Mouse (Mus musculus) liver, embryonic 16.5 days (tissue): ENCODE results near the gene Igflr1. TPM values are rescaled to one million over a fixed set of nuclear protein-coding genes. Genes with fewer than 3 reads are reported as not detected.
A peak's percentile ranks its signal among the peaks of the same experiment; 100 is the strongest.

ENCODE experiments used
- ATAC-seq: fragments of 200-750 bp; cut with Nextera tagmentation; 2 replicates; pipeline ENCODE4 v1.8.0; 2017; ENCODE audit warnings: low read depth, mild to moderate bottlenecking, moderate number of reproducible peaks, moderate library complexity
- H3K27ac ChIP-seq: fragments of 300-500 bp; sonication (generic); 2 replicates; pipeline ENCODE4 v1.5.1; 2014; ENCODE audit warnings: mild to moderate bottlenecking, low read length
- H3K27me3 ChIP-seq: fragments of 300-500 bp; sonication (generic); 2 replicates; pipeline ENCODE4 v1.6.1; 2014; ENCODE audit warnings: low read depth, low read length, mixed read lengths; ENCODE audit not compliant: control insufficient read depth, insufficient read depth
- H3K36me3 ChIP-seq: fragments of 300-500 bp; sonication (generic); 2 replicates; pipeline ENCODE4 v1.6.1; 2014; ENCODE audit warnings: mild to moderate bottlenecking; ENCODE audit not compliant: control insufficient read depth, insufficient read depth
- H3K4me1 ChIP-seq: fragments of 300-500 bp; sonication (generic); 2 replicates; pipeline ENCODE4 v1.6.1; 2014; ENCODE audit warnings: low read depth, low read length, mixed read lengths; ENCODE audit not compliant: control insufficient read depth
- H3K4me2 ChIP-seq: fragments of 300-500 bp; sonication (generic); 2 replicates; pipeline ENCODE4 v1.6.1; 2014; ENCODE audit warnings: low read depth, low read length, mixed read lengths
- H3K4me3 ChIP-seq: fragments of 300-500 bp; sonication (generic); 2 replicates; pipeline ENCODE4 v1.5.1; 2014; ENCODE audit warnings: low read depth, mild to moderate bottlenecking, low read length
- H3K9ac ChIP-seq: fragments of 300-500 bp; sonication (generic); 2 replicates; pipeline ENCODE4 v1.6.1; 2014; ENCODE audit warnings: low read depth, low read length
- H3K9me3 ChIP-seq: fragments of 300-500 bp; sonication (generic); replicated peaks from 2 replicates; pipeline ENCODE4 v1.6.1; 2016; ENCODE audit warnings: low read length; ENCODE audit not compliant: control insufficient read depth
- WGBS: fragments of 180-500 bp; shearing (Covaris S2); extraction: QIAGEN DNeasy Blood & Tissue Kit; methylation state at CpG from one replicate; pipeline ENCODE4 v1.1.7; 2014; ENCODE audit not compliant: insufficient replicate concordance; 5-methylcytosine and 5-hydroxymethylcytosine counted together
- polyA plus RNA-seq: library from polyadenylated mRNA; unstranded; fragments of >200 nt; fragmentation: Nextera tagmentation; extraction: Ambion mirVana; gene quantifications from 2 replicates; pipeline ENCODE4 v1.2.1, GENCODE M21; 2015

Igflr1 gene
- polyA plus RNA-seq, 1 experiment from 2014 or later: 2.2 TPM

DNA sequence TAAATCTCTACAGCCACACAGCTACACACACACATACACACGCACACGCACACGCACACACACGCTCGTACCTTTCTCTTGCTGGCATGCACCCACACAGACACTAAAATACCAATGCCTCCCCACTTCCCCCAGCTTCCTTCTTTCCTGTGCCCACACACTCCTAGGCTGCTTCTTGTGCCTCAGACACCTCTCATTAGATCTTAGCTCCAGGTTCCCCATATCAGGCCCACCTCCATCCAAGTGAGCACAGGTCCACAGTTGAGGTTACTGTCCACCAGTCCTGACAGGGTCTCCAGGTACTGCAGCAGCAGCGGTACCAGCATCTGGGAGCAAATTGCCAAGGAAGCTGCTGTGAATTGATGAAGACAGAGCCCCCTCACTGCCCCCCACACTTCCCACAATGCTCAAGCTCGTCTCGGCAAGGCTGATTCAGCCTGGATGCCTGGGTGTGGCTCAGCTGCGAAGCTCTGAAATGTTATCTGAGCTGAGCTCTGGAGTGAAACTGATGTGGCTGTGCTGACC, 33.9 kb upstream of the Igflr1 start:
- Histone ChIP-seq H3K27ac (no peak overlapping the region), H3K4me3 (no peak overlapping the region), H3K4me1 (peaks cover 17% of the 10 kb centered on the region), H3K27me3 (no peaks in the 10 kb centered on the region), H3K36me3 (peaks cover 7% of the 10 kb centered on the region), H3K9me3 (no peaks in the 10 kb centered on the region), H3K4me2 (no peak overlapping the region), H3K9ac (no peak overlapping the region)
- ATAC-seq: no peak
- WGBS: 70% methylated on average over 9 of the region's 9 CpGs

DNA sequence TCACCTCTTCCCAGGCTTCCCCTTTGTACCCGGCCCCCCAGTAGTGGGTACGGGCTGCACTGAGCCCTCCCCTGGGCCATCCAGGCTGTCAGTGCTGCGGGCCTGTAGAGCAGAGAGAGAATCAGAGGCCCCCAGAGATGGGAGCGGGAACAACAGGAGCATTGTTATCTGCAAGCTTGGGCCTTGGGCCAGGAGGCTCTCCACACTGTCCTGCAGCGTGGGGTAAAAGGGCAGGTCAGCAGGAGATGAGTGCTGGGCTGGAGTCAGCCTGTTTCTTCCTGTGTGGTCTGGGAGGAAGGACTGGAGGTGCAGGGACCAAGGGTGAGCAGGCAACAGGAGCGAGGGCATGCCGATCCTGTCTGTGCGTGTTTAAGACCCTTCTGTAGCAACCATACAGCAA, 32.3 kb upstream of the Igflr1 start:
- Histone ChIP-seq H3K4me2 (no peak overlapping the region), H3K9me3 (no peaks in the 10 kb centered on the region), H3K4me3 (no peak overlapping the region), H3K4me1 (peaks cover 17% of the 10 kb centered on the region), H3K27me3 (no peaks in the 10 kb centered on the region), H3K9ac (no peak overlapping the region), H3K36me3 (peaks cover 6% of the 10 kb centered on the region), H3K27ac (no peak overlapping the region)
- ATAC-seq: no peak
- 74% methylated on average over 8 of the region's 8 CpGs for WGBS

DNA sequence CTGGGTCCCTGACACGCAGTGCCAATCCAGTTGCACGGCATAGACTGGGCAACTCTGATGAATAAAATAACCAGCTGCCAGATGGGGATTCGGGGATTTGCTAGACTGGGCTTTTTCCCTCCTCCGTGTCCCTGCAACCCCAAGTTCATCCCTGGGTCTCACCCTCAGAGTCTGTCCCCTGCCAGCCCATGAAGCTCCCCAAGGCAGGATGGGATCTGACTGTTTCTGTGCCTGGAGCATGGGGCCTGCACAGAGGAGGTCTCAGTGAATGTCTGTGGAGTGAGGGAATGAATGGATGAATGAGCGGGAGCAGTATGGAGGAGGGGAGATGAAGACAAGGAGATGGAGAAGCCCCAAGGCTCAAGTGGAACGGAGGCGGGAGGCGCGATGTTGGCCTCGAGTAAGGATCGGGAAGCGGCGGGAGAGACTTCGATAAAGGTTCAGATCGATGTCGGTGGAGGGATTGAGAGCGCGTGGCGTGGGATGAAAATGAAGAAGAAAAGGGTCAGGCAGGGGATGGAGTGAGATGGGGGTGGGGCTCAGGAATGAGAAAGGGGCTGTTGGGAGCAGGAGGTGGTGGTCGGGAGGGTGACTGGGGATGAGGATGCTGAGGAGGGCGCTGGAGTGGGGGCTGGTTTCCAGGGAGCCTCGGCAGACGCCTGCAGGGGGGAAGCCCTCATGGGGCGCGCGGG, 31.1 kb upstream of the Igflr1 start:
- Histone ChIP-seq H3K9me3 (no peaks in the 10 kb centered on the region), H3K27me3 (no peaks in the 10 kb centered on the region), H3K4me2 (peak overlapping the region; percentile 99), H3K9ac (peak overlapping the region; percentile 79), H3K36me3 (peaks cover 4% of the 10 kb centered on the region), H3K27ac (no peak overlapping the region; the same call in 1 of the 2 replicates), H3K4me3 (peak overlapping the region; percentile 79), H3K4me1 (peaks cover 17% of the 10 kb centered on the region)
- WGBS: 15% methylated on average over 26 of the region's 26 CpGs
- ATAC-seq: no peak

GRCm38 (mm10) chr7:30534633-30535577, 30.3 kb upstream of the Igflr1 start, which contains the start of gene Arhgap33:
Arhgap33 (minus strand) TSS chr7:30535060.
- H3K36me3 ChIP-seq: peaks cover 4% of the 10 kb centered on the region
- H3K4me2 ChIP-seq: peak within 1 kb of the TSS; percentile 99
- ATAC-seq: peak; percentile 97
- under 1% methylated on average over 57 of the region's 84 CpGs for WGBS
- no peaks in the 10 kb centered on the region for H3K9me3 ChIP-seq
- H3K27ac ChIP-seq: peak within 1 kb of the TSS; percentile 84
- no peaks in the 10 kb centered on the region for H3K27me3 ChIP-seq
- peak within 1 kb of the TSS; percentile 79 for H3K9ac ChIP-seq
- H3K4me1 ChIP-seq: peaks cover 17% of the 10 kb centered on the region
- peak within 1 kb of the TSS; percentile 79 for H3K4me3 ChIP-seq

DNA sequence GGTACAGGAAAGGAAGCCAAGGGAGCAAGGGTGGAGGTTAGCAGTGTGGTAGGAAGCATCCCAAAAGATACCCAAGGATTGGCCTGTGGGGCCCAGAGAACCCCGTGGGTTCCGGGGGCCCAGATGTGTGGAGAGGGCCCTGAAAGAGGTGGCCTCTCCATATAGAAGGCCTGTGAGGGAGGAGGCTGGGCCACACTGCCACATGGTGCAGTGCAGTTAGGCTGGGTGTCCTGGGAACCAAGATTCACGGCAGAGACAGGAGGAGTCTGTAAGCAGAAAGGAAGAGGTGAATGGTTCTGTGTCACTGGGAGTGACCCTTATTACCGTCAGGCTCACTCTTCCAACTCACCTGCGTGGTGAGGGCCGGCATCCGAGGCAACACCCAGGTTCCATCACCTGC, 24.7 kb upstream of the Igflr1 start:
- Histone ChIP-seq H3K4me2 (no peak overlapping the region), H3K9ac (no peak overlapping the region), H3K27ac (no peak overlapping the region), H3K4me3 (no peak overlapping the region), H3K4me1 (peaks cover 7% of the 10 kb centered on the region), H3K9me3 (no peaks in the 10 kb centered on the region), H3K27me3 (no peaks in the 10 kb centered on the region), H3K36me3 (no peaks in the 10 kb centered on the region)
- 82% methylated on average over 7 of the region's 7 CpGs for WGBS
- ATAC-seq: no peak

GRCm38 (mm10) chr7:30544327-30544726, 20.9 kb upstream of the Igflr1 start:
- H3K4me3 ChIP-seq: no peak overlapping the region
- H3K36me3 ChIP-seq: no peaks in the 10 kb centered on the region; the same call in 1 of the 2 replicates
- H3K9me3 ChIP-seq: no peaks in the 10 kb centered on the region
- 39% methylated on average over 2 of the region's 2 CpGs for WGBS
- H3K4me2 ChIP-seq: no peak overlapping the region
- no peak for ATAC-seq
- H3K9ac ChIP-seq: no peak overlapping the region
- no peaks in the 10 kb centered on the region for H3K27me3 ChIP-seq
- H3K27ac ChIP-seq: no peak overlapping the region
- peaks cover 3% of the 10 kb centered on the region for H3K4me1 ChIP-seq

DNA sequence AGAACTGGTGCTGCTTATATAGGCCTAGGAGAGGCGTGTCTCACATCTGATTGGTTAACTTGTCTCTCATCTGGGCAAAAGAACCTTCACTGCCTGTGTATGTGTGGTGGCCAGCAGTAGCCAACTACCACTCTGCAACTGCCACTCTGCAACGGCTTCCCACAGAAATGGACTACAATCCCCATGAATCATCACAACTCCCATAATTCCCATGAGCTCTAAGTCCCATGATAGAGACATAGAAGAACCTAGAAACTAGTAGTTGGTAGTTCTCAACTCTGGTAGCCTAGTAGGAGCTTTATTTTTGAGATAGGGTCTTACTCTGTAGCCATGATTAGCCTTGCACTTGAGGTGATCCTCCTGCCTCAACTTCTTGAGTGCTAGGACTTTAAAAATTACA, 15.3 kb upstream of the Igflr1 start:
- no peaks in the 10 kb centered on the region for H3K27me3 ChIP-seq
- H3K4me3 ChIP-seq: no peak overlapping the region
- no peak for ATAC-seq
- no peaks in the 10 kb centered on the region for H3K9me3 ChIP-seq
- H3K27ac ChIP-seq: no peak overlapping the region
- WGBS: 72% methylated on average over 2 of the region's 2 CpGs
- peaks cover 3% of the 10 kb centered on the region for H3K36me3 ChIP-seq
- H3K4me1 ChIP-seq: peaks cover 17% of the 10 kb centered on the region
- H3K9ac ChIP-seq: no peak overlapping the region
- no peak overlapping the region for H3K4me2 ChIP-seq

- Histone ChIP-seq H3K4me2 (no peak overlapping the region), H3K9ac (no peak overlapping the region), H3K9me3 (no peaks in the 10 kb centered on the region), H3K4me1 (peaks cover 17% of the 10 kb centered on the region), H3K27me3 (no peaks in the 10 kb centered on the region), H3K4me3 (no peak overlapping the region), H3K36me3 (peaks cover 10% of the 10 kb centered on the region), H3K27ac (no peak overlapping the region)
- no peak for ATAC-seq
- WGBS: 86% methylated on average over 1 of the region's 1 CpGs
Measured at GRCm38 (mm10) chr7:30550603-30551002, 14.6 kb upstream of the Igflr1 start.
